Mouse (Mus musculus) Patski (cell line): ENCODE measurements around the gene Tepp. TPM values are rescaled to one million over a fixed set of nuclear protein-coding genes. Genes with fewer than 3 reads are reported as not detected.

ENCODE experiments used
- ATAC-seq: fragments of 100-300 bp; one replicate; pipeline ENCODE4 v1.8.0; 2021
- CTCF ChIA-PET: fragments of 350-600 bp; sonication (Branson Sonifier 250); formaldehyde crosslinking; loops from one replicate; lab custom pipeline; 2022; ENCODE audit warnings: inconsistent platforms; lab: Charles Lee
- POLR2A ChIA-PET: fragments of 350-600 bp; sonication (Branson Sonifier 250); formaldehyde crosslinking; loops from one replicate; lab custom pipeline; 2022; ENCODE audit warnings: antibody characterized with exemption, inconsistent platforms; lab: Charles Lee
- DNase-seq: peaks from one replicate; pipeline ENCODE4 v3.0.0-alpha.2; 2011; ENCODE audit warnings: low read depth, low spot score
- H3K27me3 ChIP-seq: fragments of 371-371 bp; one replicate; pipeline ENCODE4 v1.5.1; 2021
- CTCF ChIP-seq: fragments of 100-300 bp; IDR thresholded peaks from one replicate; pipeline ENCODE4 v1.5.1; 2021
- in situ Hi-C: fragments of 300-500 bp; cut with MboI; formaldehyde crosslinking; loops from 3 replicates; pipeline ENCODE4 v1.11.1; 2018; ENCODE audit warnings: low pct_unique_long_range_greater_than_20kb, mixed read lengths
- polyA plus RNA-seq: library from polyadenylated mRNA; unstranded; gene quantifications from one replicate; pipeline ENCODE4 v1.2.3, GENCODE M21; 2021

Tepp gene
- polyA plus RNA-seq, 1 experiment from 2014 or later, result not detected

- no peak for TF ChIP-seq CTCF
- CTCF ChIA-PET, result no interaction called here
- POLR2A ChIA-PET, result no interaction called here
- DNase-seq, result no peak
- no peak for ATAC-seq
- H3K27me3 ChIP-seq, result no peaks in the 10 kb centered on the region
- in situ Hi-C loops, result loop anchor here (25.0 kb wide), 1 partner anchor 359 kb away; the partner anchor contains the start of gene Ndrg4
Observed at GRCm38 (mm10) chr8:95327866-95328465, 17.6 kb downstream of the Tepp start.

- DNase-seq, result no peak
- no peak for ATAC-seq
- ChIA-PET CTCF (interaction anchor here (1.0 to 1.2 kb wide), 4 partner anchors 11 to 100 kb away, joined by 3 to 4 read pairs (median 4); no protein-coding TSS in a partner anchor), POLR2A (no interaction called here)
- H3K27me3 ChIP-seq, result no peaks in the 10 kb centered on the region
- TF ChIP-seq CTCF, result no peak
- in situ Hi-C loops, result loop anchor here (25.0 kb wide), 1 partner anchor 357 kb away; the partner anchor contains the start of gene Ndrg4
Observed at GRCm38 (mm10) chr8:95330367-95330766, 20.0 kb downstream of the Tepp start.

GRCm38 (mm10) chr8:95331156-95331719 is 20.9 kb downstream of the Tepp start:
- in situ Hi-C loops, result loop anchor here (25.0 kb wide), 1 partner anchor 356 kb away; the partner anchor contains the start of gene Ndrg4
- DNase-seq (no peak), ATAC-seq (peak; percentile 32)
- H3K27me3 ChIP-seq, result no peaks in the 10 kb centered on the region
- CTCF ChIA-PET, result interaction anchor here (1.0 to 1.4 kb wide), 6 partner anchors 10 to 99 kb away, joined by 3 to 5 read pairs (median 3); no protein-coding TSS in a partner anchor
- TF ChIP-seq CTCF, result no peak
- POLR2A ChIA-PET, result interaction anchor here (1.6 kb wide), 1 partner anchor 103 kb away, joined by 4 read pairs; no protein-coding TSS in a partner anchor

GRCm38 (mm10) chr8:95331720-95332436 is 21.5 kb downstream of the Tepp start, which contains the start of the genes Zfp319 and Usb1:
Gene Zfp319 (minus strand): TSS chr8:95331950.
Gene Usb1 (plus strand): TSS chr8:95332284.
- ATAC-seq (peak; percentile 88), DNase-seq (no peak)
- in situ Hi-C loops, result loop anchor here (25.0 kb wide), 1 partner anchor 355 kb away; the partner anchor contains the start of gene Ndrg4
- CTCF ChIA-PET, result interaction anchor here (0.8 to 1.8 kb wide), 9 partner anchors 12 to 102 kb away, joined by 3 to 11 read pairs (median 4); partner anchors contain the start of gene Cfap20
- no peaks in the 10 kb centered on the region for H3K27me3 ChIP-seq
- no peak for TF ChIP-seq CTCF
- POLR2A ChIA-PET, result interaction anchor here (1.0 to 1.9 kb wide), 5 partner anchors 10 to 102 kb away, joined by 3 to 6 read pairs (median 4); no protein-coding TSS in a partner anchor

- TF ChIP-seq CTCF, result no peak
- ATAC-seq (no peak), DNase-seq (no peak)
- CTCF ChIA-PET, result interaction anchor here (0.8 to 1.8 kb wide), 8 partner anchors 11 to 101 kb away, joined by 3 to 11 read pairs (median 4); partner anchors contain the start of gene Cfap20
- in situ Hi-C loops, result loop anchor here (25.0 kb wide), 1 partner anchor 355 kb away; the partner anchor contains the start of gene Ndrg4
- H3K27me3 ChIP-seq, result no peaks in the 10 kb centered on the region
- POLR2A ChIA-PET, result interaction anchor here (0.7 to 1.9 kb wide), 8 partner anchors 11 to 196 kb away, joined by 3 to 6 read pairs (median 4); no protein-coding TSS in a partner anchor
Observed at GRCm38 (mm10) chr8:95332437-95333199, 22.3 kb downstream of the Tepp start.

- ATAC-seq (no peak), DNase-seq (no peak)
- TF ChIP-seq CTCF, result no peak
- H3K27me3 ChIP-seq, result no peaks in the 10 kb centered on the region
- ChIA-PET CTCF (interaction anchor here (1.3 to 1.7 kb wide), 2 partner anchors 9 to 30 kb away, joined by 3 to 6 read pairs; no protein-coding TSS in a partner anchor), POLR2A (interaction anchor here (0.7 kb wide), 1 partner anchor 53 kb away, joined by 10 read pairs; no protein-coding TSS in a partner anchor)
- in situ Hi-C loops, result loop anchor here (25.0 kb wide), 1 partner anchor 352 kb away; the partner anchor contains the start of gene Ndrg4
Observed at GRCm38 (mm10) chr8:95335706-95336105, 25.3 kb downstream of the Tepp start.

- no peaks in the 10 kb centered on the region for H3K27me3 ChIP-seq
- no peak for TF ChIP-seq CTCF
- DNase-seq (no peak), ATAC-seq (no peak)
- CTCF ChIA-PET, result interaction anchor here (1.3 to 1.7 kb wide), 2 partner anchors 9 to 30 kb away, joined by 3 to 6 read pairs; no protein-coding TSS in a partner anchor
- in situ Hi-C loops, result loop anchor here (25.0 kb wide), 1 partner anchor 351 kb away; the partner anchor contains the start of gene Ndrg4
- POLR2A ChIA-PET, result no interaction called here
Observed at GRCm38 (mm10) chr8:95336363-95336762, 26.0 kb downstream of the Tepp start.

GRCm38 (mm10) chr8:95341721-95342120 is 31.4 kb downstream of the Tepp start:
- in situ Hi-C loops, result loop anchor here (25.0 kb wide), 1 partner anchor 346 kb away; the partner anchor contains the start of gene Ndrg4
- TF ChIP-seq CTCF, result no peak
- CTCF ChIA-PET, result interaction anchor here (1.3 kb wide), 1 partner anchor 11 kb away, joined by 3 read pairs; no protein-coding TSS in a partner anchor
- ATAC-seq (no peak), DNase-seq (no peak)
- H3K27me3 ChIP-seq, result no peaks in the 10 kb centered on the region
- POLR2A ChIA-PET, result no interaction called here

GRCm38 (mm10) chr8:95344668-95345067 is 34.3 kb downstream of the Tepp start:
- no peaks in the 10 kb centered on the region for H3K27me3 ChIP-seq
- ChIA-PET CTCF (interaction anchor here (0.9 to 10.5 kb wide), 5 partner anchors 8 to 89 kb away, joined by 3 to 108 read pairs (median 3); partner anchors contain the start of gene Usb1), POLR2A (no interaction called here)
- ATAC-seq (no peak), DNase-seq (no peak)
- in situ Hi-C loops, result loop anchor here (25.0 kb wide), 1 partner anchor 343 kb away; the partner anchor contains the start of gene Ndrg4
- TF ChIP-seq CTCF, result no peak
